Mouse (Mus musculus): ENCODE measurements around the gene Crocc2. TPM values are rescaled to one million over a fixed set of nuclear protein-coding genes. Genes with fewer than 3 reads are reported as not detected.

Crocc2 gene
- 0.09 and 0.10 TPM in 2 replicates for polyA plus RNA-seq (2012; rRNA removed)

GRCm38 (mm10) chr1:93168295-93168775 lies at the start of gene Crocc2:
TSS of gene Crocc2 (plus strand) at chr1:93168725.
- no peak for DNase-seq (ENCODE audit: low spot score)

GRCm38 (mm10) chr1:93118816-93119215 lies 49.7 kb upstream of the Crocc2 start:
- DNase-seq (ENCODE audit: low spot score) = no peak

- no peak for DNase-seq (ENCODE audit: low spot score)
These were observed 45.2 kb upstream of the Crocc2 start for GRCm38 (mm10) chr1:93123179-93123854.

DNA sequence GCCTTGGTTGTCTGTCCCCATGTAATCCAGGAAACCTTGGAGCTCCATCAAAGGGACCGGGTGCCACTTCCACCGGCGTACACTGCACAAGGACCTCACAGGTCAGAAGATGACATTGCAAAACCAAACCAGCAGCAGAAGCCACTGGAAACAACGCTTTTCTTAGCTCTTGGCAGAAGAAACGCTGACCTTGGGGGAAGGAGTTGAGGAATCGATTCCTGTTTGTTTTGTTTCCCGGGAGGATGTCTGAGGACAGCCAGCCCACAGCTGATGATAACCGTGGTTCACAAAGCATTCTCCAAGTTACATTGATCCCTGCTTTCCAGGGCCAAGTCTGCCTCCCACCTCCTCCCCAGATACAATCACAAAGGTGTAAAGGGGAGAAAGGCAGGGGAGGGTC lies 44.5 kb upstream of the Crocc2 start:
- no peak for DNase-seq (ENCODE audit: low spot score)

DNA sequence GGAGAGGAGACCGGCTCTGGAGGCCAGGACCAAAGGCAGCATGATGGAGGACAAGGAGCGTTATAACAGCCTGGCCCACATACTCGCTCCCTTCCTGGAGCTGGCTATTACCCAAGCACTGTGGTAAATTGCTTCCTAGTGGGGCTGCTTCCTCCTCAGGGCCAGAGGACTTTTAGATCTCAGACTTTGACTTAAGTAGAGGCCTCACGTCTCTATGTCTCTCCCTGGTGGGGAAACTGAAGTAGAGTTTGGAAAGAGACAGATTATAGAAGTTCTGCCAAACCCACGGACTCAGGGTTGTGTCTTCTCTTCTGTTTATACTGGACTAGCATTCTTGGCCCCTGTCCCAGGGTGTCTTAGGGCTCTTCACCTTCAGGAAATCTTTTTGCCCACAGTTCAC lies 43.3 kb upstream of the Crocc2 start:
- DNase-seq (ENCODE audit: low spot score) = no peak

GRCm38 (mm10) chr1:93128209-93128608 lies 40.3 kb upstream of the Crocc2 start:
- no peak for DNase-seq (ENCODE audit: low spot score)

GRCm38 (mm10) chr1:93128710-93129349 lies 39.7 kb upstream of the Crocc2 start:
- DNase-seq (ENCODE audit: low spot score) = no peak

- DNase-seq (ENCODE audit: low spot score) = no peak
These were observed 38.1 kb upstream of the Crocc2 start for GRCm38 (mm10) chr1:93130242-93130983.

- no peak for DNase-seq (ENCODE audit: low spot score)
These were observed 35.8 kb upstream of the Crocc2 start for GRCm38 (mm10) chr1:93132676-93133075.

DNA sequence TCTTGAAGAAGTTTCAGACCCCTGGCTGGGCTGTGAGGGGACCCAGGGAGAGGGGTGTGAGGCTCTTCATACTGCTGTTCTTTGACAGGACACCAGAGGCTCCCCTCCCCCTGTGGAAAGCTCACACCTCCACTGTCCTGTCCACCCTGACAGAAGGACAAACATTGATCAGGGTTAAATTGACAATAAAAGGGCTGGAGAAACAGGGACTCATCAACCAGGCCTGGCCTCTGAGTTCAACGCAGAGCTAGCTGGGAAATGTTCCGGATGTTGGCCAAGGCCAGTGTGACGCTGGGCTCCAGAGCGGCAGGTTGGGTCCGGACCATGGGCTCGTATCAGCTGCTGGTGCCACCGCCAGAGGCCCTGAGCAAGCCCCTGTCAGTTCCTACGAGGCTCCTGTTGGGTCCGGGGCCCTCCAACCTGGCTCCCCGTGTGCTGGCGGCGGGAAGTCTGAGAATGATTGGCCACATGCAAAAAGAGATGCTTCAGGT lies 33.4 kb upstream of the Crocc2 start, which contains the start of gene Agxt:
Agxt (plus strand) TSS at position 205 of the 491 bp plus-strand sequence.
- DNase-seq (ENCODE audit: low spot score) = no peak

DNA sequence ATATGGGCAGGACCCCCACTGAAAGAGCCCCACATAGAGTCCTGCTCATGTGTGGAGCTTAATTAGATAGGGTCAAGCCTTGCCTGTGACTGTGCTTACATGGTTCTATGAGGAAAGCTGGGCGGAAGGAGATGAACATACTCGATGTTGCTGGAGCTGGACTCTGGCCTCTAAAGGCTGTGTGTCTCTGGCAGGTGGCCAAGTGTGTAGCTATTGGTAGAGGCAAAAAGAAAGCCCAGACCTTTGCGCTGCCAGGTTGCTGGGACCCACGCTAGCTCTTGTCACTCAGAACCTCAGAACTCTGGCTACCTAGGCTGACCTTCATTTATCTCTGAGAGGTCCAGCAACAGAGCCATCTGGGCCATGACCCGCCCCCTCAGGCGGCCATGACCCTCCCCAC lies 30.0 kb upstream of the Crocc2 start:
- no peak for DNase-seq (ENCODE audit: low spot score)

- no peak for DNase-seq (ENCODE audit: low spot score)
These were observed 28.8 kb upstream of the Crocc2 start for GRCm38 (mm10) chr1:93139713-93140112.

DNA sequence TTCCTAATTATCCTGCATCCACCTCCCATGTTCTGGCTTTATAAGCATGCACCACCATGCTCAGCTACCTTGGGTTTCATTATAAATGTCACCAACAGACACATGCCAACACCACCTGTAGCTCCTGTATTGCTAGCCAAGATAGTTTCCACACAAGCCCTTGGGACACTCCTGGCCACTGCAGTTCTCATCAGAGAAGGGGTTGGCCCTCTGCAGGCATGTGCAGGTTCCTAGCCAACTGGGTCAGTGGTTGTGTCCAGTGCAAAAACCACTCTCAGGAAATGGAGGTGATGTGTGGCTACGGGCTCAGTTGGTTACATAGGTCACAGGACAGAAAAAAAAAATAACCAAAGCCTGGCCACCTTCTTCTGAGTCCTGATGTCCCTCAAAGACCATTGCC lies 25.7 kb upstream of the Crocc2 start:
- no peak for DNase-seq (ENCODE audit: low spot score)

GRCm38 (mm10) chr1:93144176-93144575 lies 24.3 kb upstream of the Crocc2 start:
- no peak for DNase-seq (ENCODE audit: low spot score)

- no peak for DNase-seq (ENCODE audit: low spot score)
These were observed 17.4 kb upstream of the Crocc2 start for GRCm38 (mm10) chr1:93150907-93151661.

DNA sequence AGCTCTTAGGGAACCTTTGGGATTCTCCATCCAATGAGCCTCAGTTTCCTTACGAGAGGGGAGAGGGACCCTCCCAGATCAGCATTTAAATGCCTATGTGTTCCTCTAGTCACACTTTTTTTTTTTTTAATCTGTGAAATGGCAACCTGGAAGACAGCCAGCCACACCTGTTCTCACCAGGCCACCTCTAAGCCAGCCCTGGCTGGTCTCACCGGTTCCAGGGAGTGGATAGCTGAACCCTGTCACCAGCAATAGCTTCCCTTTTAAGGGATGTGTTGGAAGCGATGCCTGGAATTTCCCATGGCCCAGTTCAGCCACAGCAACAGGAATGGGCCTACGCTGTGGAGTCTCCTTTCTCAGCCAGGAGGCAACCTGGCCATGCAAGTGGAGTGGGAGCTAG lies 11.0 kb upstream of the Crocc2 start:
- no peak for DNase-seq (ENCODE audit: low spot score)

DNA sequence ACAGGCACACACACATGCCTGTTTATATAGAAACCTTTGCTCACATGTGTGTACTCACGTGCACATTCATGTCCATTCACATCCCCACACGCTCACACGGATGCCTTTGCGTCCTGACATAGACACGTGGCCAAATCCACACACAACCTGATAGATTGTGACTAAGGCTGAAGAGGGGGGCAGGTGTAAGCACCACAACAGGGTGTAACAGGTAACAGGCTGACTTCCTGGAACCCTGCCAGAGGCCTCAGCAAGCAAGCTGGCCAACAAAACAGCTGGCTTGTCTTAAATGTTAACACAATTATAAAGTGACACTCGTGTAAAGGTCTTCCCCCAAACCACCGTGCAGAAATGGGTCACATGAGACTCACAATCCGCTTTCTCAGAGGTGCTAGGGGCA lies 9.6 kb upstream of the Crocc2 start:
- no peak for DNase-seq (ENCODE audit: low spot score)

DNA sequence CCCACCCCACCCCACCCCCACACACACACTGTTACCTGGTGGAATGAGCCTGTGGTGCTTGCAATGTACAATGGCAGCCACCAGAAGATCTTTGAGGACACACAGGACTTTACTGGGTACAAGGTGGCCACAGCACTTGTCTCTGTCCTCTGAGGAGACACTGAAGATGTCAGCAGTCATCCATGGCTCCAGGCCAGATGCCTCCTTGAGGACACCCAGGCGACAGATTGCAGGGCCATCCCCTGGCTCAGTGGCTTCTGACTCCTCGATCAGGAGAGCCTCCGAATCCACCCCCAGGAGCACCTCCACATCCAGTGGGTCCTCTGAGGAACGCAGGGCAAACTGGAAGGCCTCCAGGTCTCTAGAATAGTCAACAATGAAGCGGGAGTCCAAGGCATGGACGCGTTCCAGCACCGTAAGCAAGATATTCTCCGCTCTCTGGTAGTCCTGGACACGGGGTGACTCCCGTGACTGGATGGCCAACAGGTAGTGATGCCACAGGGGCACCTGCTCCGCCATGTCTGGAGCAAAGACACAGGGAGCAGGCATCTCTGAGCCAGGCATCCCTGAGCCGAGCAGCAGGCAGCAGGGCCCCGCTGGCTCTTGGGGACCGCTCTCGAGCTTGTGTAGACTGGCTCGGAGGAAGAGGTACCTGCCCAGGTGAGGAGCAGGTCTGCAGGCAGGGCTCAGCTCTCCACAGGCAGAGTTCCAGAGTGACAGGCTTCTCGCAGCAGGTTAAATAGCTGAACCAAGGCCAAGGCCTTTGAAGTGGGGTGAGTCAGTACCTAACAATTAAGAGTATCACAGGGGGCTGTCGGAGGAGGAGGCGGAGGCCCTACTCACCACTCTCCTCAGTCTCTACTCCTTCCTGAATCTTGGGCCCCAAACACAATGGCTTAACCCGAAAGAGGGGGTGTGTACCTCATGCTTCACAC lies 8.7 kb upstream of the Crocc2 start:
- no peak for DNase-seq (ENCODE audit: low spot score)

- no peak for DNase-seq (ENCODE audit: low spot score)
These were observed 7.9 kb upstream of the Crocc2 start, which contains the start of gene 2310007B03Rik for GRCm38 (mm10) chr1:93160501-93161133. TSS of gene 2310007B03Rik (minus strand) at chr1:93160948.

DNA sequence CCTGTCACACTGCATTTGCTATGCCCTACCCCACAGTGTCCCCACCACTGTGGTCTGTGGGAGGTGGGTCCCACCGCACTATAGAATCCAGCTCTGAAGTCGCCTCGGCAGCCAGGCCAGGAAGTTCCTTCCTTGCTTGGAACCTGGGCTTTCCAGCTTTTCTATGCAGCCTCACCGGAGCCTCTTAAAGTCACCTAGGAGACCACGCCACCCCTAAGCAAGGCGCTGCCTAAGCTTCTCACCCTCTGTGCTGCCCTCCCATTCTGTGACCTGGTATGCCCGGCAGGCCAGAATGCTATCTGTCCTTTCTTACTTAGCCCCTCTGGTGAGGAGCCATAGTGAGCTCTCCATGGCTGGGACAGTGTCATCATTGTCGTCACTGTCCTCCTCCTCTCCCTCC lies 7.2 kb upstream of the Crocc2 start:
- no peak for DNase-seq (ENCODE audit: low spot score)
